Mouse (Mus musculus) megakaryocyte, embryonic 14.5 days (primary cell): ENCODE data around the gene Rin3.

Experiments
- FLI1 ChIP-seq: IDR thresholded peaks from 2 replicates; pipeline ENCODE4 v1.6.1; 2012; ENCODE audit warnings: low read length, inconsistent platforms, mixed read lengths
- GATA1 ChIP-seq: IDR thresholded peaks from 3 replicates; pipeline ENCODE4 v1.6.1; 2012; ENCODE audit warnings: mixed read lengths, low read length, inconsistent platforms, borderline replicate concordance

- TF ChIP-seq GATA1 (no peak), FLI1 (no peak)
Measured at GRCm38 (mm10) chr12:102348447-102348846, 65.6 kb downstream of the Rin3 start.
